Mouse (Mus musculus) stomach, postnatal 0 days (tissue): ENCODE results near the gene Nr2e1. TPM values are rescaled to one million over a fixed set of nuclear protein-coding genes. Genes with fewer than 3 reads are reported as not detected.

Experiments
- ATAC-seq: fragments of 200-750 bp; cut with Nextera tagmentation; 2 replicates; pipeline ENCODE4 v1.8.0; 2017; ENCODE audit not compliant: low FRiP score, low TSS enrichment
- DNase-seq: peaks from one replicate; pipeline ENCODE4 v3.0.0-alpha.2; 2016; ENCODE audit warnings: low spot score
- H3K27ac ChIP-seq: fragments of 300-500 bp; sonication (generic); replicated peaks from 2 replicates; pipeline ENCODE4 v1.5.1; 2014; ENCODE audit warnings: mild to moderate bottlenecking, control low read depth
- H3K27me3 ChIP-seq: fragments of 300-500 bp; sonication (generic); 2 replicates; pipeline ENCODE4 v1.6.1; 2014; ENCODE audit warnings: low read length; ENCODE audit not compliant: control insufficient read depth, insufficient read depth
- H3K36me3 ChIP-seq: fragments of 300-500 bp; sonication (generic); 2 replicates; pipeline ENCODE4 v1.6.1; 2014; ENCODE audit warnings: low read length, mixed read lengths; ENCODE audit not compliant: control insufficient read depth, insufficient read depth
- H3K4me1 ChIP-seq: fragments of 300-500 bp; sonication (generic); replicated peaks from 2 replicates; pipeline ENCODE4 v1.6.1; 2014; ENCODE audit warnings: antibody characterized with exemption; ENCODE audit not compliant: control insufficient read depth, insufficient read depth
- H3K4me2 ChIP-seq: fragments of 300-500 bp; sonication (generic); replicated peaks from 2 replicates; pipeline ENCODE4 v1.6.1; 2014; ENCODE audit warnings: low read depth, mild to moderate bottlenecking, control low read depth, moderate library complexity
- H3K4me3 ChIP-seq: fragments of 300-500 bp; sonication (generic); 2 replicates; pipeline ENCODE4 v1.5.1; 2014; ENCODE audit warnings: low read depth, low read length, control low read depth
- H3K9ac ChIP-seq: fragments of 300-500 bp; sonication (generic); 2 replicates; pipeline ENCODE4 v1.6.1; 2014; ENCODE audit warnings: mild to moderate bottlenecking, low read length, control low read depth, mixed read lengths
- H3K9me3 ChIP-seq: fragments of 300-500 bp; sonication (generic); 2 replicates; pipeline ENCODE4 v1.6.1; 2016; ENCODE audit warnings: low read length; ENCODE audit not compliant: control insufficient read depth
- CTCF ChIP-seq: IDR thresholded peaks from 2 replicates; pipeline ENCODE4 v1.5.1; 2016; ENCODE audit warnings: antibody characterized with exemption, low read depth, mild to moderate bottlenecking, moderate library complexity
- EP300 ChIP-seq: optimal IDR thresholded peaks from 2 replicates; pipeline ENCODE3; 2016; ENCODE audit warnings: antibody characterized with exemption
- WGBS: fragments of 180-500 bp; shearing (Covaris S2); extraction: QIAGEN DNeasy Blood & Tissue Kit; methylation state at CpG from one replicate; pipeline ENCODE4 v1.1.7; 2014; 5-methylcytosine and 5-hydroxymethylcytosine counted together
- polyA plus RNA-seq: library from polyadenylated mRNA; unstranded; fragments of >200 nt; fragmentation: Nextera tagmentation; extraction: Ambion mirVana; gene quantifications from 2 replicates; pipeline ENCODE4 v1.2.1, GENCODE M21; 2015

Gene Nr2e1
- polyA plus RNA-seq, 1 experiment from 2014 or later, result not detected

GRCm38 (mm10) chr10:42618291-42618690 is 34.9 kb upstream of the Nr2e1 start:
- H3K36me3 ChIP-seq, result no peaks in the 10 kb centered on the region
- peaks cover 9% of the 10 kb centered on the region; the same call in 1 of the 2 replicates for H3K27me3 ChIP-seq

DNA sequence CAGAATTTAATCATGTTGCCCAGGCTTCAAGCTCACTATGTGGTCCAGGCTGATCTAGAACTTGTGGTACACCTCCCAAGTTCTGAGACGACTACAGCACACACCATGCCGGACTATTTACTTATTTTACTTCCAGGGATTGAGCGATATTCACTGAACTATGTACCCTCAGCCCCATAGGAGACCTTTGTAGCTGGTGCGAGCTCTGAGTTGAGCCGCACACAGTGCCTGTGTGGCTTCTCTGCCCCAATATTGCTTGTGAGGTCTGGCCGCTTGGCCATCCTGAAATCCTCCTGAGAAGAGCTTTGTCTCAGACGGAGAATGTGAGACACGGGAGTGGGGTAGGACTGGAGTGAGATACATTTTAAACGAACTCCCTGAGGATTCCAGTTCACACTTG is 31.3 kb upstream of the Nr2e1 start:
- DNase-seq (no peak), ATAC-seq (no peak)
- H3K4me3 ChIP-seq, result no peak overlapping the region
- H3K36me3 ChIP-seq, result no peaks in the 10 kb centered on the region
- WGBS, result 14% methylated on average over 9 of the region's 9 CpGs
- H3K27me3 ChIP-seq, result peaks cover 9% of the 10 kb centered on the region; the same call in 1 of the 2 replicates
- no peak overlapping the region for H3K27ac ChIP-seq
- no peaks in the 10 kb centered on the region for H3K9me3 ChIP-seq
- H3K4me1 ChIP-seq, result no peaks in the 10 kb centered on the region
- no peak overlapping the region for H3K9ac ChIP-seq
- TF ChIP-seq CTCF (no peak), EP300 (no peak)
- no peak overlapping the region for H3K4me2 ChIP-seq

More at GRCm38 (mm10) chr10:42618291-42618690, 34.9 kb upstream of the Nr2e1 start:
- H3K9ac ChIP-seq, result no peak overlapping the region
- H3K9me3 ChIP-seq, result no peaks in the 10 kb centered on the region
- no peak for DNase-seq
- no peaks in the 10 kb centered on the region for H3K4me1 ChIP-seq
- no peak overlapping the region for H3K4me2 ChIP-seq
- no peak overlapping the region for H3K27ac ChIP-seq
- no peak for TF ChIP-seq CTCF
- no peak for TF ChIP-seq EP300
- no peak for ATAC-seq
- 37% methylated on average over 2 of the region's 2 CpGs for WGBS
- no peak overlapping the region for H3K4me3 ChIP-seq

DNA sequence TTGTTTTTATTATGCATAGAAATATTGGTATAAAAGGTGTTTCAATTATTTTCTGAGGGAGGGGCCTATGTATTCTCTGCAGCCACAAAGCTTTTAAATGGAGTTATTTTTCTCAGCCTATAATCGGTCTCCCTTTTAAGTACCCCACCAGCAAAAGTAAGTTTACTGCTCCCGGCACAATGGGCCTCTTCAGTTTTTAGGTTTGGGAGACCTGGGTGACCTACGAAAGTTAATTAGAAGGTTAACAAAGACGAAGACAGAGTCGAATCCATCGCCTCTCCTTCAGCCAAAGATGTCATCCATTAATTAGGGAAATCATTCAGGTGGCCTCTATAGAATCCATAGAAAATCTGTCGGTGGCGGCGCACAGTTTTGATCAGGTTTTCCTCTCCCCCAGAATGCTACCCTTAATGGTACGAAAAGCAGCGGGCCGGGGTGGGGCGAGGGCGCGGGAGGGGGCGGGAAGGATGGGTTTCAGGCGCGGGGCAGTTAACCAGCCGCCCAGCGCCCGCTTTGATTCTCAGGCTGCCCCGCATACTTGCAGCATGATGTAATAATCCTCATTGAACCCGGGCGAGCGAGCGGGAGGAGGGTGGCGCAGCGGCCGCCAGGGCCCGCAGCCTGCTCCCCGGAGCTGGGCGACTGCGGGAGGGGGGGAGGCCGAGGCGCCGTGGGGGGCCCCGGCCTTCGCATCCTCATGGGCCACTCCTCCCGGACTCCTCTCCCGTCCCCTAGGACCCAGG is 30.4 kb upstream of the Nr2e1 start:
- Histone ChIP-seq H3K9me3 (no peaks in the 10 kb centered on the region), H3K4me2 (peak overlapping the region; percentile 50), H3K4me1 (no peaks in the 10 kb centered on the region), H3K27ac (no peak overlapping the region), H3K36me3 (no peaks in the 10 kb centered on the region), H3K4me3 (peak overlapping the region; percentile 29), H3K27me3 (peaks cover 9% of the 10 kb centered on the region; the same call in 1 of the 2 replicates), H3K9ac (no peak overlapping the region)
- 2% methylated on average over 35 of the region's 40 CpGs for WGBS
- TF ChIP-seq EP300 (no peak), CTCF (no peak)
- no peak for ATAC-seq
- no peak for DNase-seq

- WGBS, result 11% methylated on average over 12 of the region's 12 CpGs
- TF ChIP-seq CTCF (no peak), EP300 (no peak)
- DNase-seq (no peak), ATAC-seq (no peak)
- H3K4me1 ChIP-seq, result no peaks in the 10 kb centered on the region
- H3K27me3 ChIP-seq, result peaks cover 9% of the 10 kb centered on the region; the same call in 1 of the 2 replicates
- no peak overlapping the region for H3K4me2 ChIP-seq
- no peak overlapping the region for H3K27ac ChIP-seq
- no peak overlapping the region for H3K4me3 ChIP-seq
- H3K36me3 ChIP-seq, result no peaks in the 10 kb centered on the region
- H3K9ac ChIP-seq, result no peak overlapping the region
- H3K9me3 ChIP-seq, result no peaks in the 10 kb centered on the region
Observed at GRCm38 (mm10) chr10:42613075-42613474, 29.6 kb upstream of the Nr2e1 start.

DNA sequence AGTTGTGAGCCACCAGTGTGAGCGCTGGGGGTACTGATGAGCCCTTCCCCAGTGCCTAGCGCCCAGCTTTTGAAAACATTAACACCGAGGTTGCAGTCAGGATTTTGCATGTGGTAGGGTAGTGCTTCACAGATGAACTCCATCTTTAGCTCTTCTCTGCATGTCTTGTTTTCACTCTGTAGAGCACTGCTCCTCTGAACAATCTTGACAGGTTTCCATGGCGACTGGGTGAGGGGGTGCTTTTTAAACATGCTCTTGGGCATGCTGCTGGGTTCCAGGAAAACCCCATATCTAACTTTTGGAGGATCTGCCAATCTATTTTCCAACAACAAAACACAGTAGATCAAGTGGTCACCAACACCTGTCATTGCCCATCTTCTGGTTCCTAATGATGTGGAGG is 23.3 kb upstream of the Nr2e1 start:
- Histone ChIP-seq H3K9ac (no peak overlapping the region), H3K9me3 (peaks cover 4% of the 10 kb centered on the region; the same call in 1 of the 2 replicates), H3K36me3 (no peaks in the 10 kb centered on the region), H3K27me3 (no peaks in the 10 kb centered on the region), H3K4me1 (no peaks in the 10 kb centered on the region), H3K4me2 (no peak overlapping the region), H3K27ac (no peak overlapping the region), H3K4me3 (no peak overlapping the region)
- 67% methylated on average over 4 of the region's 4 CpGs for WGBS
- no peak for ATAC-seq
- DNase-seq, result no peak
- TF ChIP-seq CTCF (no peak), EP300 (no peak)

- 72% methylated on average over 2 of the region's 2 CpGs for WGBS
- peaks cover 4% of the 10 kb centered on the region; the same call in 1 of the 2 replicates for H3K9me3 ChIP-seq
- H3K27ac ChIP-seq, result no peak overlapping the region
Observed at GRCm38 (mm10) chr10:42604874-42605273, 21.4 kb upstream of the Nr2e1 start.

More at GRCm38 (mm10) chr10:42604874-42605273, 21.4 kb upstream of the Nr2e1 start:
- Histone ChIP-seq H3K4me2 (no peak overlapping the region), H3K36me3 (no peaks in the 10 kb centered on the region), H3K4me1 (no peaks in the 10 kb centered on the region), H3K9ac (no peak overlapping the region), H3K27me3 (no peaks in the 10 kb centered on the region), H3K4me3 (no peak overlapping the region)
- TF ChIP-seq EP300 (no peak), CTCF (peak; percentile 61)
- no peak for DNase-seq
- ATAC-seq, result no peak
